Mouse (Mus musculus): ENCODE data around the gene Tmem81. TPM values are rescaled to one million over a fixed set of nuclear protein-coding genes. Genes with fewer than 3 reads are reported as not detected.
"Not testable (repeated sequence)": the region's sequence is repeated elsewhere in the genome, so short reads cannot be mapped to it uniquely, and the experiment has no call there.

The Tmem81 gene
- 5.3 and 6.1 TPM in 2 replicates for polyA plus RNA-seq (2012; rRNA removed)

DNA sequence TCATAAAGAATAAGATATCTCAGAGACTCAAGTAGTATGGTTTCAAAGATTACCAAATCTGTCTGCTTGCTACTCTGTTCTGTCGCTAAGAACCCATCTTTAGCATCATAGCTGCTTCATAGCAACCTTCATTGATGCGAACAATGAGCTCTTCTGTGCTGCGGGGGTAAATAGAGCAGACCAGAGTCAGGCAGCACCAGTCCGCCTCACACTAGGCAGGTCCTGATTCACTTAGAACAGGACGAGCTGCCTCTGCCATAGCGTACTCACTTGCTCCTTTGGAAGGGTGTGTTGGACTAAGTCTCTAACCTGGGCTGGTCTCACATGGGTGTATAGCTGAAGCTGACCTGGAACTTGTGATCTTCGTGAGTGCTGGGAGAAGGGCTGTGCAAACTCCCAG is at the start of gene Tmem81:
Gene Tmem81 (plus strand): TSS at position 173 of the 400 bp plus-strand sequence.
- peak within 1 kb of the TSS; percentile 87; the same call in 1 of the 2 replicates for H3K27ac ChIP-seq (ENCODE audit: insufficient read depth, low read length)
- 69% methylated on average over 7 of the region's 7 CpGs for WGBS

GRCm38 (mm10) chr1:132464651-132465050 is 41.4 kb upstream of the Tmem81 start:
- Histone ChIP-seq H3K27ac (ENCODE audit: insufficient read depth, low read length) (no peak overlapping the region), H3K4me1 (ENCODE audit: control insufficient read depth, insufficient read depth, low read length) (no peaks in the 10 kb centered on the region), H3K4me3 (replicated peaks; ENCODE audit: insufficient read depth, low read depth, low read length) (no peak overlapping the region), H3K27me3 (ENCODE audit: control insufficient read depth, insufficient read depth, low read length) (no peaks in the 10 kb centered on the region)
- 79% methylated on average over 5 of the region's 5 CpGs for WGBS
- DNase-seq, result no peak
- TF ChIP-seq CTCF (IDR thresholded peaks at IDR 0.05; ENCODE audit: borderline replicate concordance, insufficient read depth, low read depth, low read length) (no peak), POLR2A (IDR thresholded peaks at IDR 0.05; ENCODE audit: borderline replicate concordance, insufficient read depth, low read length) (no peak)

More for the DNA sequence above, at the start of gene Tmem81:
- Histone ChIP-seq H3K4me3 (replicated peaks; ENCODE audit: insufficient read depth, low read depth, low read length) (no peak within 1 kb of the TSS), H3K27me3 (ENCODE audit: control insufficient read depth, insufficient read depth, low read length) (no peaks in the 10 kb centered on the region), H3K4me1 (ENCODE audit: control insufficient read depth, insufficient read depth, low read length) (peaks cover 13% of the 10 kb centered on the region)
- TF ChIP-seq POLR2A (IDR thresholded peaks at IDR 0.05; ENCODE audit: borderline replicate concordance, insufficient read depth, low read length) (no peak), CTCF (IDR thresholded peaks at IDR 0.05; ENCODE audit: borderline replicate concordance, insufficient read depth, low read depth, low read length) (no peak)
- peak in 1 of 2 experiments; percentile 10 for DNase-seq

DNA sequence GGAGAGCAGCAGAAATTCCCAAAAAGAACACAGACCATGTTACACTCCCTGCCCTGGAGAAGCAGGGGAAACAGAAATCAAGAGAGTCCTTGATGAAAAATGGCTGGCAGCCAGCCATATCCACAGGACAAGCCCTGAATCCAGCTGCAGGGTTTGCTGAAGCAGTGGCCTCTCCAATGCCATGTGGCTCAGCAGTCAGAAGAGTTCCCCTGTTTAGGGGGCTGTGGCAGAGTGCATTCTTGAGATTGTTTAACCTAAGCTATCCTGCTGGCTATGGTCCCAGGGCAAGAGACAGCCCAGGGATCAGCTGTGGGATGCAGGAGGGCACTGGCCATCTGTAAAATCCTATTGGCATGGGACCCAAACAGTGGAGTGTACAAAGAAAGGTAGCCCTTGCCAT is 37.1 kb upstream of the Tmem81 start:
- no peak for DNase-seq
- Histone ChIP-seq H3K27ac (ENCODE audit: insufficient read depth, low read length) (no peak overlapping the region), H3K27me3 (ENCODE audit: control insufficient read depth, insufficient read depth, low read length) (no peaks in the 10 kb centered on the region), H3K4me1 (ENCODE audit: control insufficient read depth, insufficient read depth, low read length) (no peaks in the 10 kb centered on the region), H3K4me3 (replicated peaks; ENCODE audit: insufficient read depth, low read depth, low read length) (no peak overlapping the region)
- no peak for TF ChIP-seq POLR2A (IDR thresholded peaks at IDR 0.05; ENCODE audit: borderline replicate concordance, insufficient read depth, low read length)
- TF ChIP-seq CTCF (IDR thresholded peaks at IDR 0.05; ENCODE audit: borderline replicate concordance, insufficient read depth, low read depth, low read length), result no peak

GRCm38 (mm10) chr1:132469519-132469918 is 36.5 kb upstream of the Tmem81 start:
- H3K4me1 ChIP-seq (ENCODE audit: control insufficient read depth, insufficient read depth, low read length), result no peaks in the 10 kb centered on the region
- TF ChIP-seq CTCF (IDR thresholded peaks at IDR 0.05; ENCODE audit: borderline replicate concordance, insufficient read depth, low read depth, low read length), result no peak
- TF ChIP-seq POLR2A (IDR thresholded peaks at IDR 0.05; ENCODE audit: borderline replicate concordance, insufficient read depth, low read length), result no peak
- no peak overlapping the region for H3K4me3 ChIP-seq (replicated peaks; ENCODE audit: insufficient read depth, low read depth, low read length)
- no peaks in the 10 kb centered on the region for H3K27me3 ChIP-seq (ENCODE audit: control insufficient read depth, insufficient read depth, low read length)
- no peak overlapping the region for H3K27ac ChIP-seq (ENCODE audit: insufficient read depth, low read length)
- 92% methylated on average over 7 of the region's 7 CpGs for WGBS
- no peak for DNase-seq

DNA sequence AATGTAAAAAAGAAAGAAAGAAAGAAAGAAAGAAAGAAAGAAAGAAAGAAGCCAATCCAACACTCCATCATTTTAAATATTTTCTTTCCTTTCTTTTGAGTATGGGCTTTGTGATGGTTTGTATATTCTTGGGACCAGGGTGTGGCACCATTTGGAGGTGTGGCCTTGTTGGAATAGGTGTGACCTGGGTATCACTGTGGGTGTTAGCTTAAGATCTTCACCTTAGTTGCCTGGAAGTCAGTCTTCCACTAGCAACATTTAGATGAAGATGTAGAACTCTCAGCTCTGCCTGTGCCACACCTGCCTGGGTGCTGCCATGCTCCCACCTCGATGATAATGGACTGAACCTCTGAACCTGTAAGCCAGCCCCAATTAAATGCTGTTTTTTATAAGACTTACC is 36.0 kb upstream of the Tmem81 start:
- not testable (repeated sequence) for DNase-seq; H3K4me3 ChIP-seq (replicated peaks; ENCODE audit: insufficient read depth, low read depth, low read length); H3K4me1 ChIP-seq (ENCODE audit: control insufficient read depth, insufficient read depth, low read length); H3K27me3 ChIP-seq (ENCODE audit: control insufficient read depth, insufficient read depth, low read length); H3K27ac ChIP-seq (ENCODE audit: insufficient read depth, low read length)
- 91% methylated on average over 1 of the region's 1 CpGs for WGBS

GRCm38 (mm10) chr1:132471032-132471431 is 35.0 kb upstream of the Tmem81 start:
- Histone ChIP-seq H3K4me3 (replicated peaks; ENCODE audit: insufficient read depth, low read depth, low read length) (no peak overlapping the region), H3K27me3 (ENCODE audit: control insufficient read depth, insufficient read depth, low read length) (no peaks in the 10 kb centered on the region), H3K4me1 (ENCODE audit: control insufficient read depth, insufficient read depth, low read length) (no peaks in the 10 kb centered on the region; the same call in 1 of the 2 replicates), H3K27ac (ENCODE audit: insufficient read depth, low read length) (no peak overlapping the region)
- no peak for DNase-seq
- TF ChIP-seq CTCF (IDR thresholded peaks at IDR 0.05; ENCODE audit: borderline replicate concordance, insufficient read depth, low read depth, low read length) (no peak), POLR2A (IDR thresholded peaks at IDR 0.05; ENCODE audit: borderline replicate concordance, insufficient read depth, low read length) (no peak)
- WGBS, result 85% methylated on average over 2 of the region's 2 CpGs

- Histone ChIP-seq H3K27me3 (ENCODE audit: control insufficient read depth, insufficient read depth, low read length) (no peaks in the 10 kb centered on the region), H3K4me3 (replicated peaks; ENCODE audit: insufficient read depth, low read depth, low read length) (no peak overlapping the region), H3K27ac (ENCODE audit: insufficient read depth, low read length) (no peak overlapping the region), H3K4me1 (ENCODE audit: control insufficient read depth, insufficient read depth, low read length) (no peaks in the 10 kb centered on the region; the same call in 1 of the 2 replicates)
- DNase-seq, result no peak
- TF ChIP-seq CTCF (IDR thresholded peaks at IDR 0.05; ENCODE audit: borderline replicate concordance, insufficient read depth, low read depth, low read length) (no peak), POLR2A (IDR thresholded peaks at IDR 0.05; ENCODE audit: borderline replicate concordance, insufficient read depth, low read length) (no peak)
- WGBS, result 91% methylated on average over 5 of the region's 5 CpGs
Measured at GRCm38 (mm10) chr1:132471499-132471898, 34.5 kb upstream of the Tmem81 start.

DNA sequence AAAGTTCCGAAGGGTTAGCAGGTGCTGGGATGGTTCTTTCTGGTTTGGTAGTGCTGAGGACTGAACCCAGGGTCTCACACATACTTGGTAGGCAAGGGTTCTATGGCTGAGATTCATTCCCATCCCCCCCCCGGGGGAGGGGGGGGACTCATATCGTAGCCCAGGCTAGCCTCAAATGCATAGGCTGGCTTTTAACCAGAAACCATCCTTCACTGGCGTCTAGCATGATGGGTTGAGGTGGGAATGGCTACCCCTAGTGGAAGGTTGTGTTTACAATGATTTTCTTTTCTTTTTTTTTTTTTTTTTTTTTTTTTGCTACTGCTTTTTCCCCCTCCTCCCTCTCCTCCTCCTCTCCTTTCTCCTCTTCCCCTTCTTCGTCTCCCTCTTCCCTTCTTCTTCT is 33.5 kb upstream of the Tmem81 start:
- peak; percentile 22; the same call in 1 of the 2 replicates for TF ChIP-seq CTCF (IDR thresholded peaks at IDR 0.05; ENCODE audit: borderline replicate concordance, insufficient read depth, low read depth, low read length)
- TF ChIP-seq POLR2A (IDR thresholded peaks at IDR 0.05; ENCODE audit: borderline replicate concordance, insufficient read depth, low read length), result no peak
- Histone ChIP-seq H3K4me1 (ENCODE audit: control insufficient read depth, insufficient read depth, low read length) (no peaks in the 10 kb centered on the region; the same call in 1 of the 2 replicates), H3K27me3 (ENCODE audit: control insufficient read depth, insufficient read depth, low read length) (no peaks in the 10 kb centered on the region), H3K27ac (ENCODE audit: insufficient read depth, low read length) (no peak overlapping the region), H3K4me3 (replicated peaks; ENCODE audit: insufficient read depth, low read depth, low read length) (no peak overlapping the region)
- 44% methylated on average over 5 of the region's 5 CpGs for WGBS
- DNase-seq, result no peak
